Mouse (Mus musculus) forebrain, embryonic 11.5 days (tissue): ENCODE measurements at regions not wholly inside any gene's neighbourhood (a gene's known extent, or its start where the extent isn't known, plus 50 kb on each side); places are given as distances from the start of the nearest gene placed in this dataset.

ENCODE experiments used
- ATAC-seq: fragments of 200-750 bp; cut with Nextera tagmentation; replicated peaks from 2 replicates; pipeline ENCODE4 v1.8.0; 2017; ENCODE audit warnings: moderate TSS enrichment; ENCODE audit not compliant: low FRiP score
- DNase-seq: peaks from one replicate; pipeline ENCODE4 v3.0.0-alpha.2; 2017; ENCODE audit warnings: low spot score
- H3K27ac ChIP-seq: fragments of 300-500 bp; sonication (generic); 2 replicates; pipeline ENCODE4 v1.5.1; 2014; ENCODE audit warnings: low read depth, low read length
- H3K27me3 ChIP-seq: fragments of 300-500 bp; sonication (generic); 2 replicates; pipeline ENCODE4 v1.6.1; 2014; ENCODE audit warnings: mild to moderate bottlenecking, low read length, mixed read lengths; ENCODE audit not compliant: control insufficient read depth, insufficient read depth
- H3K36me3 ChIP-seq: fragments of 300-500 bp; sonication (generic); 2 replicates; pipeline ENCODE4 v1.6.1; 2014; ENCODE audit warnings: mild to moderate bottlenecking, low read length, moderate library complexity, mixed read lengths; ENCODE audit not compliant: control insufficient read depth, insufficient read depth
- H3K4me1 ChIP-seq: fragments of 300-500 bp; sonication (generic); replicated peaks from 2 replicates; pipeline ENCODE4 v1.6.1; 2014; ENCODE audit warnings: low read length, mixed read lengths; ENCODE audit not compliant: control insufficient read depth, insufficient read depth
- H3K4me2 ChIP-seq: fragments of 300-500 bp; sonication (generic); 2 replicates; pipeline ENCODE4 v1.6.1; 2014; ENCODE audit warnings: low read depth, mild to moderate bottlenecking, low read length, moderate library complexity, mixed read lengths; ENCODE audit not compliant: severe bottlenecking
- H3K4me3 ChIP-seq: fragments of 300-500 bp; sonication (generic); 2 replicates; pipeline ENCODE4 v1.5.1; 2014; ENCODE audit warnings: low read depth, low read length
- H3K9ac ChIP-seq: fragments of 300-500 bp; sonication (generic); 2 replicates; pipeline ENCODE4 v1.6.1; 2014; ENCODE audit warnings: low read length
- H3K9me3 ChIP-seq: fragments of 300-500 bp; sonication (generic); 2 replicates; pipeline ENCODE4 v1.6.1; 2016; ENCODE audit warnings: low read length, mixed read lengths; ENCODE audit not compliant: control insufficient read depth
- WGBS: fragments of 180-500 bp; shearing (Covaris S2); extraction: QIAGEN DNeasy Blood & Tissue Kit; methylation state at CpG from one replicate; pipeline ENCODE4 v1.1.7; 2014; 5-methylcytosine and 5-hydroxymethylcytosine counted together

- H3K9me3 ChIP-seq = no peaks in the 10 kb centered on the region
- 84% methylated on average over 7 of the region's 7 CpGs for WGBS
- H3K27me3 ChIP-seq = no peaks in the 10 kb centered on the region
- H3K4me3 ChIP-seq = no peak overlapping the region
- H3K27ac ChIP-seq = no peak overlapping the region
- H3K4me2 ChIP-seq = no peak overlapping the region
- ATAC-seq (no peak), DNase-seq (no peak)
- H3K36me3 ChIP-seq = no peaks in the 10 kb centered on the region
- no peak overlapping the region for H3K9ac ChIP-seq
- no peaks in the 10 kb centered on the region for H3K4me1 ChIP-seq
Observed at GRCm38 (mm10) chr6:50009339-50009738, 100.7 kb upstream of the Mpp6 start.

- ATAC-seq = no peak
- 79% methylated on average over 5 of the region's 5 CpGs for WGBS
- no peaks in the 10 kb centered on the region for H3K36me3 ChIP-seq
- no peak overlapping the region for H3K4me2 ChIP-seq
- no peak overlapping the region for H3K27ac ChIP-seq
- no peaks in the 10 kb centered on the region for H3K9me3 ChIP-seq
- H3K4me3 ChIP-seq = no peak overlapping the region
- no peaks in the 10 kb centered on the region for H3K27me3 ChIP-seq
- DNase-seq = no peak
- H3K4me1 ChIP-seq = no peaks in the 10 kb centered on the region
- no peak overlapping the region for H3K9ac ChIP-seq
Observed at GRCm38 (mm10) chr6:50009856-50010255, 100.2 kb upstream of the Mpp6 start.

DNA sequence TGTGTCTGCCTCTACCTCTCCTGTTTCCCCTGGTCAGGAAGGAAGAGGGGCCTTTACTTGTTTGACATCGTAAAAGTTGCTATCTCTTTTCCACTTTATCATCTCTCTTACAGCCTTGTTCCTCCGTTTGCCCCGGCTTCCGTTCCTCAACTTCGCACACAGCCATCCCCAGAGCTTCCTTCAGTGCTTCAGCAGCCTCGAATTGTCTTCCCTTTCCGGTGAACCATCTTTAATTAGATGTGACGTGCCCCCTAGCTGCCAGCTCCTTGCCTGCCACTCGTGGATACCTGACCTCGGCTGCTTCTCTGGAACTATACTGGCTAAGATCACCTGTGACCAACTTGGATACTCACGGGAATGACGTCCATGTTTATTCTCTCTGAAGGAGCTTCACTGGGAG, 99.0 kb upstream of the Mpp6 start:
- H3K4me2 ChIP-seq = no peak overlapping the region
- H3K36me3 ChIP-seq = no peaks in the 10 kb centered on the region
- WGBS = 85% methylated on average over 12 of the region's 12 CpGs
- no peak overlapping the region for H3K27ac ChIP-seq
- no peaks in the 10 kb centered on the region for H3K9me3 ChIP-seq
- ATAC-seq = no peak
- no peaks in the 10 kb centered on the region for H3K27me3 ChIP-seq
- H3K4me1 ChIP-seq = no peaks in the 10 kb centered on the region
- H3K9ac ChIP-seq = no peak overlapping the region
- DNase-seq = no peak
- no peak overlapping the region for H3K4me3 ChIP-seq

- no peak overlapping the region for H3K4me2 ChIP-seq
- DNase-seq = no peak
- H3K9ac ChIP-seq = no peak overlapping the region
- no peaks in the 10 kb centered on the region for H3K4me1 ChIP-seq
- H3K4me3 ChIP-seq = no peak overlapping the region
- no peaks in the 10 kb centered on the region for H3K27me3 ChIP-seq
- no peak for ATAC-seq
- 69% methylated on average over 5 of the region's 5 CpGs for WGBS
- H3K27ac ChIP-seq = no peak overlapping the region
- no peaks in the 10 kb centered on the region for H3K36me3 ChIP-seq
- no peaks in the 10 kb centered on the region for H3K9me3 ChIP-seq
Observed at GRCm38 (mm10) chr6:50011746-50012453, 98.1 kb upstream of the Mpp6 start.

GRCm38 (mm10) chr6:50013067-50013466, 97.0 kb upstream of the Mpp6 start:
- Histone ChIP-seq H3K4me2 (no peak overlapping the region), H3K9ac (no peak overlapping the region), H3K4me1 (no peaks in the 10 kb centered on the region), H3K27ac (no peak overlapping the region), H3K27me3 (no peaks in the 10 kb centered on the region), H3K9me3 (no peaks in the 10 kb centered on the region), H3K36me3 (no peaks in the 10 kb centered on the region), H3K4me3 (no peak overlapping the region)
- DNase-seq (no peak), ATAC-seq (no peak)
- 74% methylated on average over 5 of the region's 5 CpGs for WGBS

DNA sequence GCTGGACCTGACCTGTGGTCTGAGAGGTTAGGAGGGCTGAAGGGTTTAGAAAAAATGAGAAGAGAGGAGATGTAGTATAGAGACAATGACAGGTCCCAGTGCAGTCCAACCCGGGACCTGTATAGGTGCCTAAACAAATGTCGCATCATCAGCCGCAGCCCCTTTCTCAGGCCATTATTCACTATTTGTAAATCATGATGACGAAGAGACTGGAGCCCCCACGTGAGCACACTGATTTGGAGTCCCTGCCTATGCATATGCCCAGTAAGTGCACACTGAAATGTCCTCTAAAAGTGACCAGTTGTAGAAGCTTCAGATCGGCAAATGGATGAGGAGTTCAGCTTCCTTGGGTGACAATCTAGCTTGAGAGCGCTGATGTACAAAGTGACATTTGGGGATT, 96.2 kb upstream of the Mpp6 start:
- no peak overlapping the region for H3K4me3 ChIP-seq
- H3K27me3 ChIP-seq = no peaks in the 10 kb centered on the region
- ATAC-seq = no peak
- no peaks in the 10 kb centered on the region for H3K36me3 ChIP-seq
- no peak overlapping the region for H3K4me2 ChIP-seq
- WGBS = 93% methylated on average over 7 of the region's 7 CpGs
- H3K27ac ChIP-seq = no peak overlapping the region
- H3K9ac ChIP-seq = no peak overlapping the region
- no peaks in the 10 kb centered on the region for H3K4me1 ChIP-seq
- H3K9me3 ChIP-seq = no peaks in the 10 kb centered on the region
- DNase-seq = no peak

GRCm38 (mm10) chr6:50027981-50028380, 82.1 kb upstream of the Mpp6 start:
- H3K4me3 ChIP-seq = no peak overlapping the region
- no peak overlapping the region for H3K9ac ChIP-seq
- DNase-seq (no peak), ATAC-seq (no peak)
- H3K36me3 ChIP-seq = no peaks in the 10 kb centered on the region
- WGBS = 89% methylated on average over 6 of the region's 6 CpGs
- no peaks in the 10 kb centered on the region for H3K4me1 ChIP-seq
- no peak overlapping the region for H3K4me2 ChIP-seq
- H3K27me3 ChIP-seq = no peaks in the 10 kb centered on the region
- H3K27ac ChIP-seq = no peak overlapping the region
- H3K9me3 ChIP-seq = no peaks in the 10 kb centered on the region

- H3K9ac ChIP-seq = no peak overlapping the region
- no peak overlapping the region for H3K27ac ChIP-seq
- H3K27me3 ChIP-seq = no peaks in the 10 kb centered on the region
- H3K4me3 ChIP-seq = no peak overlapping the region
- H3K4me2 ChIP-seq = no peak overlapping the region
- no peaks in the 10 kb centered on the region for H3K36me3 ChIP-seq
- DNase-seq (no peak), ATAC-seq (no peak)
- no peaks in the 10 kb centered on the region for H3K9me3 ChIP-seq
- H3K4me1 ChIP-seq = no peaks in the 10 kb centered on the region
- 75% methylated on average over 10 of the region's 10 CpGs for WGBS
Observed at GRCm38 (mm10) chr6:50029895-50030515, 80.0 kb upstream of the Mpp6 start.

GRCm38 (mm10) chr6:50031356-50031755, 78.7 kb upstream of the Mpp6 start:
- no peak for ATAC-seq
- 62% methylated on average over 5 of the region's 5 CpGs for WGBS
- Histone ChIP-seq H3K27me3 (no peaks in the 10 kb centered on the region), H3K4me3 (no peak overlapping the region), H3K27ac (no peak overlapping the region), H3K36me3 (no peaks in the 10 kb centered on the region), H3K4me1 (no peaks in the 10 kb centered on the region), H3K4me2 (no peak overlapping the region), H3K9ac (no peak overlapping the region), H3K9me3 (no peaks in the 10 kb centered on the region)
- DNase-seq = no peak
